Mouse (Mus musculus): Measurements from ENCODE around the gene Rdh11. TPM values are rescaled to one million over a fixed set of nuclear protein-coding genes. Genes with fewer than 3 reads are reported as not detected.

The Rdh11 gene
- polyA plus RNA-seq (2015; fragmentation: Nextera tagmentation; extraction: Ambion mirVana) = 36.1 and 41.1 TPM in 2 replicates

- no peak for ATAC-seq
- no peaks in the 10 kb centered on the region for H3K36me3 ChIP-seq (ENCODE audit: control insufficient read depth, insufficient read depth, low read length)
- peak within 1 kb of the TSS; percentile 51 for H3K4me3 ChIP-seq (ENCODE audit: low read length)
- no peaks in the 10 kb centered on the region for H3K9me3 ChIP-seq (ENCODE audit: control insufficient read depth, low read length)
- peak within 1 kb of the TSS; percentile 58 for H3K4me2 ChIP-seq (ENCODE audit: low read length)
- peak within 1 kb of the TSS; percentile 60 for H3K9ac ChIP-seq (ENCODE audit: low read depth, low read length)
- no peaks in the 10 kb centered on the region for H3K27me3 ChIP-seq (replicated peaks; ENCODE audit: control insufficient read depth, insufficient read depth, low read length)
- peaks cover 17% of the 10 kb centered on the region for H3K4me1 ChIP-seq (ENCODE audit: control insufficient read depth, insufficient read depth, low read depth, low read length)
- H3K27ac ChIP-seq (ENCODE audit: low read depth, low read length) = peak within 1 kb of the TSS; percentile 78
- 62% methylated on average over 6 of the region's 6 CpGs for WGBS
Measured at GRCm38 (mm10) chr12:79192193-79192592, at the start of gene Rdh11. Rdh11 (minus strand) TSS chr12:79192293.

- no peaks in the 10 kb centered on the region for H3K4me1 ChIP-seq (ENCODE audit: control insufficient read depth, insufficient read depth, low read depth, low read length)
- H3K4me2 ChIP-seq (ENCODE audit: low read length) = no peak overlapping the region
- no peaks in the 10 kb centered on the region for H3K27me3 ChIP-seq (replicated peaks; ENCODE audit: control insufficient read depth, insufficient read depth, low read length)
- no peaks in the 10 kb centered on the region for H3K9me3 ChIP-seq (ENCODE audit: control insufficient read depth, low read length)
- ATAC-seq = no peak
- no peak overlapping the region for H3K27ac ChIP-seq (ENCODE audit: low read depth, low read length)
- 65% methylated on average over 11 of the region's 11 CpGs for WGBS
- no peak overlapping the region for H3K9ac ChIP-seq (ENCODE audit: low read depth, low read length)
- H3K4me3 ChIP-seq (ENCODE audit: low read length) = no peak overlapping the region
- H3K36me3 ChIP-seq (ENCODE audit: control insufficient read depth, insufficient read depth, low read length) = peaks cover 28% of the 10 kb centered on the region
Measured at GRCm38 (mm10) chr12:79235485-79236080, 43.5 kb upstream of the Rdh11 start.

GRCm38 (mm10) chr12:79217511-79217910 is 25.4 kb upstream of the Rdh11 start:
- Histone ChIP-seq H3K4me2 (ENCODE audit: low read length) (no peak overlapping the region), H3K36me3 (ENCODE audit: control insufficient read depth, insufficient read depth, low read length) (no peaks in the 10 kb centered on the region), H3K9me3 (ENCODE audit: control insufficient read depth, low read length) (no peaks in the 10 kb centered on the region), H3K27me3 (replicated peaks; ENCODE audit: control insufficient read depth, insufficient read depth, low read length) (no peaks in the 10 kb centered on the region), H3K4me3 (ENCODE audit: low read length) (no peak overlapping the region), H3K27ac (ENCODE audit: low read depth, low read length) (no peak overlapping the region), H3K9ac (ENCODE audit: low read depth, low read length) (no peak overlapping the region), H3K4me1 (ENCODE audit: control insufficient read depth, insufficient read depth, low read depth, low read length) (no peaks in the 10 kb centered on the region)
- WGBS = 65% methylated on average over 5 of the region's 5 CpGs
- no peak for ATAC-seq

GRCm38 (mm10) chr12:79211447-79211846 is 19.4 kb upstream of the Rdh11 start:
- ATAC-seq = no peak
- Histone ChIP-seq H3K4me3 (ENCODE audit: low read length) (no peak overlapping the region), H3K9me3 (ENCODE audit: control insufficient read depth, low read length) (no peaks in the 10 kb centered on the region), H3K36me3 (ENCODE audit: control insufficient read depth, insufficient read depth, low read length) (no peaks in the 10 kb centered on the region), H3K27me3 (replicated peaks; ENCODE audit: control insufficient read depth, insufficient read depth, low read length) (no peaks in the 10 kb centered on the region), H3K4me1 (ENCODE audit: control insufficient read depth, insufficient read depth, low read depth, low read length) (no peaks in the 10 kb centered on the region), H3K4me2 (ENCODE audit: low read length) (no peak overlapping the region), H3K9ac (ENCODE audit: low read depth, low read length) (no peak overlapping the region), H3K27ac (ENCODE audit: low read depth, low read length) (no peak overlapping the region)
- 91% methylated on average over 8 of the region's 8 CpGs for WGBS

- H3K27me3 ChIP-seq (replicated peaks; ENCODE audit: control insufficient read depth, insufficient read depth, low read length) = no peaks in the 10 kb centered on the region
- no peaks in the 10 kb centered on the region for H3K9me3 ChIP-seq (ENCODE audit: control insufficient read depth, low read length)
- no peak within 1 kb of the TSS for H3K27ac ChIP-seq (ENCODE audit: low read depth, low read length)
- peak; percentile 71; the same call in 1 of the 2 replicates for ATAC-seq
- H3K4me2 ChIP-seq (ENCODE audit: low read length) = peak within 1 kb of the TSS; percentile 65
- H3K4me1 ChIP-seq (ENCODE audit: control insufficient read depth, insufficient read depth, low read depth, low read length) = no peaks in the 10 kb centered on the region
- WGBS = 5% methylated on average over 13 of the region's 13 CpGs
- no peaks in the 10 kb centered on the region for H3K36me3 ChIP-seq (ENCODE audit: control insufficient read depth, insufficient read depth, low read length)
- H3K4me3 ChIP-seq (ENCODE audit: low read length) = peak within 1 kb of the TSS; percentile 42
- H3K9ac ChIP-seq (ENCODE audit: low read depth, low read length) = peak within 1 kb of the TSS; percentile 24; the same call in 1 of the 2 replicates
Measured at GRCm38 (mm10) chr12:79208703-79209464, 16.8 kb upstream of the Rdh11 start, which contains the start of gene Rdh12. Rdh12 (plus strand) TSS chr12:79208914.

- Histone ChIP-seq H3K4me1 (ENCODE audit: control insufficient read depth, insufficient read depth, low read depth, low read length) (no peaks in the 10 kb centered on the region), H3K36me3 (ENCODE audit: control insufficient read depth, insufficient read depth, low read length) (no peaks in the 10 kb centered on the region), H3K4me2 (ENCODE audit: low read length) (no peak overlapping the region), H3K27me3 (replicated peaks; ENCODE audit: control insufficient read depth, insufficient read depth, low read length) (no peaks in the 10 kb centered on the region), H3K4me3 (ENCODE audit: low read length) (no peak overlapping the region), H3K9me3 (ENCODE audit: control insufficient read depth, low read length) (no peaks in the 10 kb centered on the region), H3K27ac (ENCODE audit: low read depth, low read length) (no peak overlapping the region), H3K9ac (ENCODE audit: low read depth, low read length) (no peak overlapping the region)
- WGBS = 75% methylated on average over 3 of the region's 3 CpGs
- no peak for ATAC-seq
Measured at GRCm38 (mm10) chr12:79201882-79202281, 9.8 kb upstream of the Rdh11 start.

- no peak overlapping the region for H3K27ac ChIP-seq (ENCODE audit: low read depth, low read length)
- H3K4me1 ChIP-seq (ENCODE audit: control insufficient read depth, insufficient read depth, low read depth, low read length) = no peaks in the 10 kb centered on the region
- H3K36me3 ChIP-seq (ENCODE audit: control insufficient read depth, insufficient read depth, low read length) = no peaks in the 10 kb centered on the region
- no peak overlapping the region for H3K4me2 ChIP-seq (ENCODE audit: low read length)
- H3K9ac ChIP-seq (ENCODE audit: low read depth, low read length) = no peak overlapping the region
- 89% methylated on average over 5 of the region's 5 CpGs for WGBS
- no peak for ATAC-seq
- no peak overlapping the region for H3K4me3 ChIP-seq (ENCODE audit: low read length)
- H3K27me3 ChIP-seq (replicated peaks; ENCODE audit: control insufficient read depth, insufficient read depth, low read length) = no peaks in the 10 kb centered on the region
- no peaks in the 10 kb centered on the region for H3K9me3 ChIP-seq (ENCODE audit: control insufficient read depth, low read length)
Measured at GRCm38 (mm10) chr12:79197105-79197504, 5.0 kb upstream of the Rdh11 start.

GRCm38 (mm10) chr12:79193441-79193840 is 1.3 kb upstream of the Rdh11 start:
- no peak overlapping the region for H3K27ac ChIP-seq (ENCODE audit: low read depth, low read length)
- no peaks in the 10 kb centered on the region for H3K9me3 ChIP-seq (ENCODE audit: control insufficient read depth, low read length)
- 15% methylated on average over 3 of the region's 3 CpGs for WGBS
- no peak overlapping the region for H3K4me3 ChIP-seq (ENCODE audit: low read length)
- H3K27me3 ChIP-seq (replicated peaks; ENCODE audit: control insufficient read depth, insufficient read depth, low read length) = no peaks in the 10 kb centered on the region
- no peaks in the 10 kb centered on the region for H3K36me3 ChIP-seq (ENCODE audit: control insufficient read depth, insufficient read depth, low read length)
- H3K9ac ChIP-seq (ENCODE audit: low read depth, low read length) = no peak overlapping the region
- no peak for ATAC-seq
- no peak overlapping the region for H3K4me2 ChIP-seq (ENCODE audit: low read length)
- peaks cover 17% of the 10 kb centered on the region for H3K4me1 ChIP-seq (ENCODE audit: control insufficient read depth, insufficient read depth, low read depth, low read length)

- H3K4me3 ChIP-seq (ENCODE audit: low read length) = peak overlapping the region; percentile 51
- peak; percentile 82 for ATAC-seq
- WGBS = 6% methylated on average over 14 of the region's 14 CpGs
- H3K9me3 ChIP-seq (ENCODE audit: control insufficient read depth, low read length) = no peaks in the 10 kb centered on the region
- H3K4me2 ChIP-seq (ENCODE audit: low read length) = peak overlapping the region; percentile 58
- H3K9ac ChIP-seq (ENCODE audit: low read depth, low read length) = peak overlapping the region; percentile 60
- peak overlapping the region; percentile 78 for H3K27ac ChIP-seq (ENCODE audit: low read depth, low read length)
- no peaks in the 10 kb centered on the region for H3K27me3 ChIP-seq (replicated peaks; ENCODE audit: control insufficient read depth, insufficient read depth, low read length)
- H3K4me1 ChIP-seq (ENCODE audit: control insufficient read depth, insufficient read depth, low read depth, low read length) = peaks cover 17% of the 10 kb centered on the region
- H3K36me3 ChIP-seq (ENCODE audit: control insufficient read depth, insufficient read depth, low read length) = no peaks in the 10 kb centered on the region
Measured at GRCm38 (mm10) chr12:79191701-79192100, 392 bp downstream of the Rdh11 start.

Data from hindbrain, embryonic 16.5 days (tissue).